Mouse (Mus musculus): ENCODE data around the gene Mcm6. TPM values are rescaled to one million over a fixed set of nuclear protein-coding genes. Genes with fewer than 3 reads are reported as not detected.
"Not testable (repeated sequence)": the region's sequence is repeated elsewhere in the genome, so short reads cannot be mapped to it uniquely, and the experiment has no call there.

Mcm6 gene
- polyA plus RNA-seq, 1 experiment from 2014 or later: 179 TPM

GRCm38 (mm10) chr1:128324776-128325175 lies 34.7 kb downstream of the Mcm6 start:
- WGBS: 82% methylated on average over 2 of the region's 2 CpGs

GRCm38 (mm10) chr1:128323026-128323643 lies 36.3 kb downstream of the Mcm6 start:
- Histone ChIP-seq H3K9ac (no peak overlapping the region), H3K4me2 (replicated peaks) (no peak overlapping the region), H3K9me3 (replicated peaks) (no peaks in the 10 kb centered on the region), H3K4me1 (no peaks in the 10 kb centered on the region), H3K27me3 (no peaks in the 10 kb centered on the region), H3K4me3 (no peak overlapping the region), H3K36me3 (peaks cover 21% of the 10 kb centered on the region; the same call in 1 of the 2 replicates), H3K27ac (no peak overlapping the region)
- 88% methylated on average over 8 of the region's 8 CpGs for WGBS
- no peak for ATAC-seq (ENCODE audit: low FRiP score)

More at GRCm38 (mm10) chr1:128324776-128325175, 34.7 kb downstream of the Mcm6 start:
- H3K9ac ChIP-seq: no peak overlapping the region
- H3K27ac ChIP-seq: no peak overlapping the region
- peaks cover 22% of the 10 kb centered on the region; the same call in 1 of the 2 replicates for H3K36me3 ChIP-seq
- no peak for ATAC-seq (ENCODE audit: low FRiP score)
- H3K4me1 ChIP-seq: no peaks in the 10 kb centered on the region
- H3K9me3 ChIP-seq (replicated peaks): no peaks in the 10 kb centered on the region
- no peaks in the 10 kb centered on the region for H3K27me3 ChIP-seq
- no peak overlapping the region for H3K4me3 ChIP-seq
- H3K4me2 ChIP-seq (replicated peaks): no peak overlapping the region

DNA sequence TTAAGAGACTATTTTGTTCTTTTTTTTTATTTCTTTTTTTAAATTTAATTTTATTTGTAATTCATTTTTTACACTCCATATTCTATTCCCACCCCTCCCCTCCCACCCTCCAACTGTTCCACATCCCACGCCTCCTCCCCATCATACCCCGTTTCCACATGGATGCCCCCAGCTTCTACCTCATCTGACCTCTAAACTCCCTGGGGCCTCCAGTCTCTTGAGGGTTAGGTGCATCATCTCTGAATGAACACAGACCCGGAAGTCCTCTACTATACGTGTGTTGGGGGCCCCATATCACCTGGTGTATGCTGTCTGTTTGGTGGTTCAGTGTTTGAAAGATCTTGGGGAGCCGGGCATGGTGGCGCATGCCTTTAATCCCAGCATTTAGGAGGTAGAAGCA lies 40.2 kb downstream of the Mcm6 start:
- H3K9ac ChIP-seq; H3K27me3 ChIP-seq; ATAC-seq (ENCODE audit: low FRiP score); H3K9me3 ChIP-seq (replicated peaks); H3K4me1 ChIP-seq; H3K4me3 ChIP-seq; H3K36me3 ChIP-seq; H3K27ac ChIP-seq; H3K4me2 ChIP-seq (replicated peaks): not testable (repeated sequence)
- 88% methylated on average over 6 of the region's 6 CpGs for WGBS

DNA sequence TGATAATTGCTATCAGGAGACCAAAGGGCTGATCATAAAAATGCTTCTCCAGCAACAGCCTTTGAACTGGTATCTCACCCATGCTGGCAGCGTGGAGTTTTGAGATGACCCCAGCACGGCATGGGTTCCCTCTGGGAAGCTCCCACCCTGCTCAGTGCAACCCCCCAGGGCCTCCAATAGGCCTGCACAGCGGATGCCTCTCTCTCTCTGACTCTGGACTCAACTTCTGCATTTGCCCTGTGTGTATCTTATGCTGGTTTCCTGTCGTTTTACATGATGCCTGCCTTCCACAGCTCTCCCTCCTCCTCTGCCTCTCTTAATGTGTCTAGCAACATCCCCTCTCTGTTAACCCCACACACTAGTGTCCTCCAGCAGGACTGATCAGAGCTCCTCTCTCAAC lies 44.8 kb downstream of the Mcm6 start:
- no peak for ATAC-seq (ENCODE audit: low FRiP score)
- 82% methylated on average over 4 of the region's 4 CpGs for WGBS
- no peak overlapping the region for H3K27ac ChIP-seq

DNA sequence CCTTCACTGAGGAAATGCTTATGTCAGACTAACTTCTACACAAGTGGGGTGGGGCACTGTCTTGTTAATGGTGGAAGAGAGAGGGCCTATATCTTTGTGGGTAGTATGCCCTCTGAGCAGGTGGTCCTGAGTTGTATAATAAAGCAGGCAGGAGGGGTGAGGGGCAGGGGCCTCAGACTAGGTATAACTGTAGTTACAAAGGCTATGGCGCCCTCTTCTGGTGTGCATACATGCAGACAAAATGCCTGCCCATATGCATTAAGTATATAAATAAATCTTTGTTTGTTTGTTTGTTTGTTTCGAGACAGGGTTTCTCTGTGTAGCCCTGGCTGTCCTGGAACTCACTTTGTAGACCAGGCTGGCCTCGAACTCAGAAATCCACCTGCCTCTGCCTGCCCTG lies 50.4 kb downstream of the Mcm6 start:
- Histone ChIP-seq H3K27ac (no peak overlapping the region), H3K4me2 (replicated peaks) (no peak overlapping the region), H3K9ac (no peak overlapping the region), H3K36me3 (no peaks in the 10 kb centered on the region), H3K27me3 (no peaks in the 10 kb centered on the region), H3K4me1 (no peaks in the 10 kb centered on the region), H3K4me3 (no peak overlapping the region), H3K9me3 (replicated peaks) (no peaks in the 10 kb centered on the region)
- ATAC-seq (ENCODE audit: low FRiP score): no peak
- WGBS: 77% methylated on average over 3 of the region's 3 CpGs

More for the DNA sequence above, 44.8 kb downstream of the Mcm6 start:
- H3K9me3 ChIP-seq (replicated peaks): no peaks in the 10 kb centered on the region
- no peaks in the 10 kb centered on the region for H3K36me3 ChIP-seq
- no peak overlapping the region for H3K4me2 ChIP-seq (replicated peaks)
- no peak overlapping the region for H3K9ac ChIP-seq
- no peak overlapping the region for H3K4me3 ChIP-seq
- no peaks in the 10 kb centered on the region for H3K27me3 ChIP-seq
- no peaks in the 10 kb centered on the region for H3K4me1 ChIP-seq

- 86% methylated on average over 16 of the region's 16 CpGs for WGBS
- H3K36me3 ChIP-seq: no peaks in the 10 kb centered on the region
These were observed 55.6 kb downstream of the Mcm6 start for GRCm38 (mm10) chr1:128303900-128304299.

DNA sequence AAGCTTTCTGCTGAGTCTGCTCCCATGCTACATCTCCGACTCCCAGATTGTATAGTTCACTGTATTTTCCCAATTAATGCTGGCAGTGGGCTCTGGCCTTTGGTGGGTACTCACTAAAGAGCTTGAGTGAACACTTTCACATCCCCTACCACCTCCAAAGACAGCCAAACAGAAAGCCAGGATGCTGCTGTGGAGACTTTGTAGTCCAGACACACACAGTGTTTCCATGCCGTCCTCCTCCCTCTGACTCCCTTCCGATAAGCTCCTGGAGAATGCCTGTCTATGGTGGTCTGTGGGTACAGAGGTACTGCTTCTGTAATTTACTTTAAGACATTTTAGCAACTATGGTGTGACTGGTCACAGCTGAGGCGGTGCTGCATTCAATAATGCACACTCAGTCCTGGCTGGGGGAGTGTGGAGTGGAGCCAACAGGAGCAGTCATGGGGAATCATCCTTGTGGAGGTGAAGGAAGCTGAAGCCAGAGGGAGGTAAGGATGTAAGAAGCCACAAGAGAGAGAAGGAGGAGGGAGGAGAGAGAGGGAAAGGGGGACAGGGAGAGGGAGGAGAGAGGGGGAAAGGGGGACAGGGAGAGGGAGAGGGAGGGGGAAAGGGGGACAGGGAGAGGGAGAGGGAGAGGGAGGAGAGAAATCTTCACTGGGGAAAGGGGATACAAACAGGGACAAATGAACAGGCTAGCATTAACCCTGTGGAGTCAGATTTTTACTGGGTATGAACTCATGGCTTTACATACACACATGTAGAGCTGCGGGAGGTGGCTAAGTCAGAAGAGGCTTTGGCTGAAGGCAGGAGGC lies 63.5 kb downstream of the Mcm6 start:
- Histone ChIP-seq H3K4me2 (replicated peaks) (no peak overlapping the region), H3K4me1 (no peaks in the 10 kb centered on the region), H3K4me3 (no peak overlapping the region), H3K27ac (no peak overlapping the region; the same call in 1 of the 2 replicates), H3K27me3 (no peaks in the 10 kb centered on the region), H3K9me3 (replicated peaks) (no peaks in the 10 kb centered on the region), H3K36me3 (no peaks in the 10 kb centered on the region), H3K9ac (no peak overlapping the region)
- ATAC-seq (ENCODE audit: low FRiP score): no peak
- WGBS: 79% methylated on average over 5 of the region's 5 CpGs

More at GRCm38 (mm10) chr1:128303900-128304299, 55.6 kb downstream of the Mcm6 start:
- no peak overlapping the region for H3K4me2 ChIP-seq (replicated peaks)
- H3K4me3 ChIP-seq: no peak overlapping the region
- no peaks in the 10 kb centered on the region for H3K27me3 ChIP-seq
- no peak overlapping the region for H3K9ac ChIP-seq
- no peaks in the 10 kb centered on the region; the same call in 1 of the 2 replicates for H3K9me3 ChIP-seq (replicated peaks)
- H3K4me1 ChIP-seq: no peaks in the 10 kb centered on the region
- ATAC-seq (ENCODE audit: low FRiP score): no peak
- no peak overlapping the region for H3K27ac ChIP-seq

- H3K4me3 ChIP-seq: no peak overlapping the region
- no peaks in the 10 kb centered on the region for H3K4me1 ChIP-seq
- H3K9me3 ChIP-seq (replicated peaks): no peaks in the 10 kb centered on the region
- WGBS: 67% methylated on average over 8 of the region's 8 CpGs
- no peak overlapping the region for H3K27ac ChIP-seq
- no peak overlapping the region for H3K4me2 ChIP-seq (replicated peaks)
- no peaks in the 10 kb centered on the region for H3K27me3 ChIP-seq
- no peaks in the 10 kb centered on the region for H3K36me3 ChIP-seq
- no peak for ATAC-seq (ENCODE audit: low FRiP score)
- H3K9ac ChIP-seq: no peak overlapping the region
These were observed 64.2 kb downstream of the Mcm6 start for GRCm38 (mm10) chr1:128295296-128295695.

- no peak for ATAC-seq (ENCODE audit: low FRiP score)
- no peak overlapping the region for H3K27ac ChIP-seq
- no peaks in the 10 kb centered on the region for H3K27me3 ChIP-seq
- no peaks in the 10 kb centered on the region for H3K9me3 ChIP-seq (replicated peaks)
- H3K9ac ChIP-seq: no peak overlapping the region
- H3K4me2 ChIP-seq (replicated peaks): no peak overlapping the region
- H3K4me1 ChIP-seq: no peaks in the 10 kb centered on the region
- WGBS: 93% methylated on average over 12 of the region's 12 CpGs
- H3K4me3 ChIP-seq: no peak overlapping the region
- no peaks in the 10 kb centered on the region for H3K36me3 ChIP-seq
These were observed 65.9 kb downstream of the Mcm6 start for GRCm38 (mm10) chr1:128293524-128293923.

DNA sequence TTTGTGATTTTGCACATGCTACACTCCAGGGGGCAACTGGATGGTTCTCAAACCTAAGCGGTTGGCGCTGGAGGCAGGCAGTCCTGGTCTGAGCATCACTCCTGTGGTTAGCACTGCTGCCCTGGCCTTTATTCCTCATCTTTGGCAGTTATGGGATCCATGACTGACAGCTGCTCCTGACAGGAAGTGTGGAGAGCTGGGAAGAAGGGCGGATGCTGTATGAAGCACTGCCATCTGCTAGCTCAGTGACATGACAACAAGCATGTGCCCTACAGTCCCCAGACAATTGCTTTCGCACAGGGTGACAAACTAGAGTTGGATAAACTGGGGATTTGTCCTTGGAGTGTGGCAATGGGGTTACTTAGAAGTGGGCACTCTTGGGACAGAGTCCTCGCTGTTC lies 69.2 kb downstream of the Mcm6 start:
- Histone ChIP-seq H3K4me3 (no peak overlapping the region), H3K36me3 (no peaks in the 10 kb centered on the region), H3K27ac (no peak overlapping the region), H3K9me3 (replicated peaks) (no peaks in the 10 kb centered on the region), H3K9ac (no peak overlapping the region), H3K4me2 (replicated peaks) (no peak overlapping the region), H3K4me1 (no peaks in the 10 kb centered on the region), H3K27me3 (no peaks in the 10 kb centered on the region)
- ATAC-seq (ENCODE audit: low FRiP score): no peak
- WGBS: 87% methylated on average over 5 of the region's 5 CpGs

DNA sequence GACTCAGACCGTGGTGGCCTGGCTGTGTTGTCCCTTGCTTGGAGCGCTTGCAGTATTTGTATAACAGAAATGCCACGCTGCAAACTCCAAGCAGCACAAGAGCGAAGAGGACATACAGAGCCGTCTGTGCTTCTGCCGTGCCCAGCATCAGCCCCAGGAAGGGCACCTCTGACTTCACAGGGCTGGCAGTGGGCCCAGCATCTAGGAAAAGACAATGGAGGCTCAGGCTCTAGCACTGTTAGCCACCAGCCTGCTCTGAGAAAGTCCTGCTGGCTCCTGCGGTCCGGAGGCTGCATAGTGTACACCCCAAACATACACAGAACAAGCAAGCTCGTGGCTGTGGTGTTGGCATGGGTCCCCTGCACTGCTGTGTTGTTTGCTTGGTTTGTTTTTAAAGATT lies 74.3 kb downstream of the Mcm6 start:
- no peak overlapping the region for H3K4me3 ChIP-seq
- no peak for ATAC-seq (ENCODE audit: low FRiP score)
- 88% methylated on average over 9 of the region's 9 CpGs for WGBS
- H3K4me2 ChIP-seq (replicated peaks): no peak overlapping the region
- H3K9me3 ChIP-seq (replicated peaks): no peaks in the 10 kb centered on the region
- no peak overlapping the region for H3K9ac ChIP-seq
- H3K27me3 ChIP-seq: no peaks in the 10 kb centered on the region
- no peaks in the 10 kb centered on the region for H3K4me1 ChIP-seq
- H3K27ac ChIP-seq: no peak overlapping the region
- H3K36me3 ChIP-seq: peaks cover 19% of the 10 kb centered on the region

DNA sequence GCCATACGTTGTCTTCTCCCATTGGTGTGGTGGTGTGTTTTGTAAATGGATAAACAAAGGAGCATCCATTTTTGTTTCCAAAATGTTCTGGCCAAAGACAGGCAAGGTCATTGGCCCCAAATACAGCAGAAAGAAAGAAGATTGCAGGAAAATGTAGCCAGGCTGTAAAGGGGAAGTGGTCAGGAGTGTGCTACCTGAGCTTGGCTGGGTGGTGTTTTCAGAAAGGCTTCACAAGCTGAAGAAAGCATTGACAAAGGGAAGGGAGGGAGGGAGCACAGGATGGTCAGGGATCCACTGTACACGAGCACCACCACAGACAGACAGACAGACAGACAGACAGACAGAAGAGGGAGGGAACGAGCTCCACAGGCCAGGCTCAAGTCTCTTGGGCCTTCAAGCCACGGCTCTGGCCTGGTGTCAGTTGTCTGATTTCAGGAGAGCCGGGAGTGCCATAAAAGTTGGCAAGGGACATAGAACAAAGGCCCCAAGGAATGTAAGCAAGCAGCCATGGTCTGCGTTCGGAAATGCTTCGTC lies 75.2 kb downstream of the Mcm6 start:
- no peak overlapping the region for H3K9ac ChIP-seq
- H3K4me3 ChIP-seq: no peak overlapping the region
- peaks cover 28% of the 10 kb centered on the region for H3K36me3 ChIP-seq
- H3K4me2 ChIP-seq (replicated peaks): no peak overlapping the region
- H3K4me1 ChIP-seq: no peaks in the 10 kb centered on the region
- H3K27ac ChIP-seq: no peak overlapping the region
- no peaks in the 10 kb centered on the region for H3K9me3 ChIP-seq (replicated peaks)
- ATAC-seq (ENCODE audit: low FRiP score): no peak
- H3K27me3 ChIP-seq: no peaks in the 10 kb centered on the region
- 86% methylated on average over 8 of the region's 8 CpGs for WGBS
